ENCODE assay signal across 9 mouse cellular contexts in the genomic region with DNA sequence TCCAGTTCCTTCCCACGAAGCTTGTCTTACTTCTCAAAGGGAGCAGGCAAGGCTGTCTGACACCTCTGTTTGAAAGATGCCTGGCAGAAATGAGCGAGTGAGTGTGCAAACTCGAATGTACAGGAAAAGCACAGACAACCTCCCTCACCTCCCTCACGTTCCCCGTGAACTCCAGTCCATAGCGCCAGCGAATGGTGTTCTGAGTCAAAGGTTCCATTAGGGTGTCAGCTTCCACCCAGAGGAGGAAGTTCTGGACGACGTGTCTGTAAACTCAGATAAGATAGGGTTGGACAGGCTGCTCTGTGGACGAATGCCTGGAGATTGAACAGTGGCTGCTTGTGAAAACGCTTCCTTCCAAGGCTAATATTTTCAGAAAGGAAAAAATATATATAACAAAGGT. TPM values are rescaled to one million over a fixed set of nuclear protein-coding genes. Genes with fewer than 3 reads are reported as not detected.
DNase-seq lines count a peak whose midpoint lies in the region; ATAC-seq and TF ChIP-seq lines count a peak whose summit lies in the region.
"Had no signal": no experiment of that assay in that cellular context is flagged by ENCODE, and none has a peak within 500 bp of the region (broad histone marks: within the 10 kb centered on the region; RNA-seq: fewer than 3 reads in every experiment).

No protein-coding gene starts in this region.

- TF ChIP-seq EP300 in CH12.LX (IDR thresholded peaks at IDR 0.05; ENCODE audit: low read length): peak; percentile 48; the same call in 1 of the 2 replicates

- peaks cover 3 to 8% of the 10 kb centered on the region in 2 experiments; a peak in 1 of 4 replicates for H3K4me1 ChIP-seq in CH12.LX (ENCODE audit: control insufficient read depth in 1 of 2, insufficient read depth in 2 of 2)
- peaks cover 16% of the 10 kb centered on the region for H3K4me1 ChIP-seq in lung, embryonic 16.5 days (replicated peaks; ENCODE audit: control insufficient read depth, insufficient read depth, low read length)

- H3K9me3 ChIP-seq in CH12.LX (replicated peaks; ENCODE audit: low read length): no peaks in the 10 kb centered on the region
- H3K9me3 ChIP-seq in lung, embryonic 16.5 days (ENCODE audit: control insufficient read depth, low read length): no peaks in the 10 kb centered on the region

- no peak overlapping the region for H3K9ac ChIP-seq in CH12.LX (ENCODE audit: insufficient read depth, low read depth)
- H3K9ac ChIP-seq in lung, embryonic 16.5 days (ENCODE audit: low read length): no peak overlapping the region

- TF ChIP-seq POLR2A in CH12.LX (IDR thresholded peaks at IDR 0.05; ENCODE audit: low read depth, low read length): no peak

- TF ChIP-seq RAD21 in CH12.LX (IDR thresholded peaks at IDR 0.05; ENCODE audit: low read depth, low read length): no peak

- no peak overlapping the region for H3K4me2 ChIP-seq in CH12.LX (ENCODE audit: insufficient read depth, low read depth, poor library complexity, severe bottlenecking)
- H3K4me2 ChIP-seq in lung, embryonic 16.5 days (ENCODE audit: low read depth, low read length): no peak overlapping the region

- peaks cover 56% of the 10 kb centered on the region for H3K27me3 ChIP-seq in CH12.LX (replicated peaks)
- H3K27me3 ChIP-seq in lung, embryonic 16.5 days (ENCODE audit: control insufficient read depth, insufficient read depth, low read depth, low read length): no peaks in the 10 kb centered on the region

- 2% methylated on average over 11 of the region's 11 CpGs for WGBS in lung, embryonic 16.5 days

- dilution Hi-C loops in CH12.LX (cut with MboI; ENCODE audit: extremely low pct_ligation_motif_present, extremely low pct_unique_long_range_greater_than_20kb, low sequenced_read_pairs): no loop called here

- peak; percentile 29 for DNase-seq in CH12.LX (ENCODE audit: extremely low read depth)
- DNase-seq in c-Kit-positive CD71-positive TER-119-negative erythroid progenitor cells, embryonic 14.5 days (ENCODE audit: low read depth): peak; percentile 68
- DNase-seq in heart, postnatal 36 days: peak; percentile 34 to 37
- no peak for DNase-seq in layer of hippocampus, adult 11-12 months (ENCODE audit: low spot score)
- DNase-seq in adrenal gland, adult 18-20 months (ENCODE audit: low spot score in 2 of 2): no peak
- no peak for DNase-seq in gastrocnemius, adult 8-10 months (ENCODE audit: low spot score in 2 of 2)
- DNase-seq in cerebellum, postnatal 36 days: no peak

- TF ChIP-seq CTCF in CH12.LX (conservative IDR thresholded peaks at IDR 0.05 in 1 of 2, IDR thresholded peaks at IDR 0.05 in 1 of 2; ENCODE audit: low read depth in 2 of 2, low read length in 2 of 2): no peak

- intact Hi-C loops in heart, postnatal 36 days (cut with DNase I): no loop called here

- in situ Hi-C loops in CH12.LX (cut with MboI; ENCODE audit: low pct_ligation_motif_present, low pct_unique_long_range_greater_than_20kb, low sequenced_read_pairs): loop anchor here (10.0 kb wide), 1 partner anchor 86 kb away; no protein-coding TSS in a partner anchor

- no peaks in the 10 kb centered on the region for H3K79me2 ChIP-seq in CH12.LX (replicated peaks; ENCODE audit: control insufficient read depth, extremely low read depth, insufficient read depth, poor library complexity, severe bottlenecking)

- no peaks in the 10 kb centered on the region for H3K36me3 ChIP-seq in CH12.LX (replicated peaks in 1 of 2; ENCODE audit: control insufficient read depth in 1 of 2, insufficient read depth in 1 of 2, low read length in 1 of 2)
- no peaks in the 10 kb centered on the region for H3K36me3 ChIP-seq in lung, embryonic 16.5 days (ENCODE audit: control insufficient read depth, insufficient read depth, low read length)

- no peak overlapping the region for H3K4me3 ChIP-seq in CH12.LX (replicated peaks in 1 of 3; ENCODE audit: low read depth in 2 of 3, low read length in 2 of 3, poor library complexity in 1 of 3)
- H3K4me3 ChIP-seq in lung, embryonic 16.5 days (ENCODE audit: low read length): no peak overlapping the region

- H3K27ac ChIP-seq in CH12.LX (ENCODE audit: insufficient read depth, low read depth): no peak overlapping the region
- H3K27ac ChIP-seq in lung, embryonic 16.5 days (ENCODE audit: low read length): peak overlapping the region; percentile 53

- peak; percentile 67 for ATAC-seq in lung, embryonic 16.5 days (ENCODE audit: low read depth)
- ATAC-seq: inflammation-experienced regulatory T-cells, adult 6 months had no signal

TF ChIP-seq in CH12.LX, 34 proteins besides CTCF, POLR2A, EP300 and RAD21:
- peak; percentile 42; the same call in 1 of the 2 replicates for TF ChIP-seq JUN (IDR thresholded peaks at IDR 0.05; ENCODE audit: insufficient read depth, low read depth, low read length)
- TF ChIP-seq ZC3H11A (IDR thresholded peaks at IDR 0.05; ENCODE audit: low read depth, low read length): no peak
- TF ChIP-seq BHLHE40 (IDR thresholded peaks at IDR 0.05; ENCODE audit: low read depth, low read length): peak; percentile 75
- TF ChIP-seq JUND (conservative IDR thresholded peaks at IDR 0.05; ENCODE audit: low read depth, low read length): peak; percentile 74
TF ChIP-seq in CH12.LX: peak in this region for 3.

RNA-seq across cellular contexts. Expression of gene Pofut2, which starts 37.9 kb away (rescaled TPM):
- total RNA-seq in CH12.LX (2012; rRNA removed) (23.4 and 23.7 TPM in 2 replicates), CH12.LX (2014; rRNA removed) (11.9 and 13.6 TPM in 2 replicates)
- polyA plus RNA-seq in CH12.LX (2012; ENCODE audit: insufficient read length, low read depth): 16.5 and 22.0 TPM in 2 replicates
- 10 to 100 TPM; 39.2 to 40.7 TPM for total RNA-seq in heart, postnatal 36 days (2021)
- polyA plus RNA-seq in lung, embryonic 16.5 days (2015; fragmentation: Nextera tagmentation; extraction: Ambion mirVana): 126 and 132 TPM in 2 replicates
- 10 to 100 TPM; 83.1 to 93.5 TPM for total RNA-seq in adrenal gland, adult 18-20 months (2021)
- 10 to 100 TPM; 22.7 to 29.5 (median 23.8) TPM for total RNA-seq in gastrocnemius, adult 8-10 months (2022)

RNA-seq across cellular contexts. Expression of gene Col18a1, which starts 54.8 kb away (rescaled TPM):
- total RNA-seq in CH12.LX (2012; rRNA removed) (14.3 and 14.5 TPM in 2 replicates), CH12.LX (2014; rRNA removed) (0.17 and 0.30 TPM in 2 replicates)
- 0.75 and 1.7 TPM in 2 replicates for polyA plus RNA-seq in CH12.LX (2012; ENCODE audit: insufficient read length, low read depth)
- total RNA-seq in heart, postnatal 36 days (2021): 10 to 100 TPM; 11.4 to 12.0 TPM
- 298 and 315 TPM in 2 replicates for polyA plus RNA-seq in lung, embryonic 16.5 days (2015; fragmentation: Nextera tagmentation; extraction: Ambion mirVana)
- 10 to 100 TPM; 31.8 to 41.9 TPM for total RNA-seq in adrenal gland, adult 18-20 months (2021)
- 1 to 10 TPM; 2.2 to 5.9 (median 3.7) TPM for total RNA-seq in gastrocnemius, adult 8-10 months (2022)

Comparison
In these comparisons a context has a peak if more than half of its experiments do, and no peak if none do; other contexts are left out.
1. DNase-seq: peak in CH12.LX (single experiment), c-Kit-positive CD71-positive TER-119-negative erythroid progenitor cells, embryonic 14.5 days (single experiment) and heart, postnatal 36 days (2 of 2); none in layer of hippocampus, adult 11-12 months (single experiment), adrenal gland, adult 18-20 months (0 of 2), gastrocnemius, adult 8-10 months (0 of 2) and cerebellum, postnatal 36 days (0 of 2).